In genomic region chr13:104963716-104964115, GRCm38 (mm10) we compare ENCODE assay signal across 25 mouse cellular contexts.
"Had no signal": no experiment of that assay in that cellular context is flagged by ENCODE, and none has a peak within 500 bp of the region (broad histone marks: within the 10 kb centered on the region; RNA-seq: fewer than 3 reads in every experiment).

No protein-coding gene starts in this region.

- H3K4me1 ChIP-seq: hindbrain, embryonic 12.5 days; intestine, embryonic 15.5 days; limb, embryonic 10.5 days; liver, embryonic 13.5 days; liver, embryonic 15.5 days had no signal

- H3K27me3 ChIP-seq: heart, embryonic 12.5 days; hindbrain, embryonic 12.5 days; intestine, embryonic 15.5 days; limb, embryonic 12.5 days; liver, embryonic 13.5 days; liver, embryonic 15.5 days had no signal

- H3K27ac ChIP-seq: gastrocnemius, adult 2 months; heart, adult 2 months; hindbrain, embryonic 10.5 days; hindbrain, embryonic 12.5 days; hindbrain, embryonic 14.5 days; intestine, embryonic 15.5 days; limb, embryonic 10.5 days; limb, embryonic 12.5 days; liver, embryonic 13.5 days; liver, embryonic 15.5 days had no signal

- H3K36me3 ChIP-seq: heart, embryonic 12.5 days; hindbrain, embryonic 10.5 days; hindbrain, embryonic 12.5 days; intestine, embryonic 15.5 days; limb, embryonic 10.5 days; limb, embryonic 12.5 days; liver, embryonic 13.5 days; liver, embryonic 15.5 days had no signal

- H3K9me3 ChIP-seq: heart, embryonic 12.5 days; hindbrain, embryonic 10.5 days; hindbrain, embryonic 12.5 days; intestine, embryonic 15.5 days; limb, embryonic 10.5 days; limb, embryonic 12.5 days; liver, embryonic 13.5 days; liver, embryonic 15.5 days had no signal

- DNase-seq: gastrocnemius, adult 2 months; gastrocnemius, postnatal 10 days; gastrocnemius, postnatal 25 days; heart, adult 2 months; heart, postnatal 10 days; heart, postnatal 4 days; kidney, adult 18-20 months; kidney, adult 8-10 months; kidney, postnatal 10 days; kidney, postnatal 25 days; kidney, postnatal 4 days; liver; liver, embryonic 13.5 days; liver, postnatal 0 days had no signal

- H3K4me2 ChIP-seq: heart, embryonic 12.5 days; hindbrain, embryonic 12.5 days; hindbrain, embryonic 14.5 days; intestine, embryonic 15.5 days; limb, embryonic 12.5 days; liver, embryonic 11.5 days; liver, embryonic 13.5 days; liver, embryonic 15.5 days had no signal

- H3K4me3 ChIP-seq: gastrocnemius, adult 2 months; heart, adult 2 months; heart, embryonic 12.5 days; hindbrain, embryonic 10.5 days; hindbrain, embryonic 12.5 days; intestine, embryonic 15.5 days; limb, embryonic 10.5 days; limb, embryonic 12.5 days; liver, embryonic 13.5 days; liver, embryonic 15.5 days had no signal

- H3K9ac ChIP-seq: heart, embryonic 12.5 days; hindbrain, embryonic 12.5 days; hindbrain, embryonic 14.5 days; intestine, embryonic 15.5 days; limb, embryonic 12.5 days; liver, embryonic 13.5 days; liver, embryonic 15.5 days; liver, postnatal 0 days had no signal

- ATAC-seq: inflammation-experienced regulatory T-cells, adult 6 months; intestine, embryonic 15.5 days; intestine, postnatal 0 days; liver, postnatal 0 days had no signal
